Mouse (Mus musculus) stomach, embryonic 15.5 days (tissue): ENCODE data around the gene Tle2. TPM values are rescaled to one million over a fixed set of nuclear protein-coding genes. Genes with fewer than 3 reads are reported as not detected.
A peak's percentile ranks its signal among the peaks of the same experiment; 100 is the strongest.

Experiments
- ATAC-seq: fragments of 200-750 bp; cut with Nextera tagmentation; 2 replicates; pipeline ENCODE4 v1.8.0; 2017; ENCODE audit warnings: low read depth, moderate number of reproducible peaks, moderate TSS enrichment; ENCODE audit not compliant: insufficient read depth, low FRiP score
- H3K27ac ChIP-seq: fragments of 300-500 bp; sonication (generic); 2 replicates; pipeline ENCODE4 v1.5.1; 2015; ENCODE audit warnings: mild to moderate bottlenecking, inconsistent platforms
- H3K27me3 ChIP-seq: fragments of 300-500 bp; sonication (generic); replicated peaks from 2 replicates; pipeline ENCODE4 v1.6.1; 2015; ENCODE audit warnings: inconsistent platforms
- H3K36me3 ChIP-seq: fragments of 300-500 bp; sonication (generic); 2 replicates; pipeline ENCODE4 v1.6.1; 2015; ENCODE audit warnings: inconsistent platforms
- H3K4me1 ChIP-seq: fragments of 300-500 bp; sonication (generic); 2 replicates; pipeline ENCODE4 v1.6.1; 2015; ENCODE audit warnings: inconsistent platforms
- H3K4me2 ChIP-seq: fragments of 300-500 bp; sonication (generic); 2 replicates; pipeline ENCODE4 v1.6.1; 2015; ENCODE audit warnings: mild to moderate bottlenecking, inconsistent platforms
- H3K4me3 ChIP-seq: fragments of 300-500 bp; sonication (generic); replicated peaks from 2 replicates; pipeline ENCODE4 v1.5.1; 2015; ENCODE audit warnings: inconsistent platforms
- H3K9ac ChIP-seq: fragments of 300-500 bp; sonication (generic); 2 replicates; pipeline ENCODE4 v1.6.1; 2015; ENCODE audit warnings: inconsistent platforms
- H3K9me3 ChIP-seq: fragments of 300-500 bp; sonication (generic); 2 replicates; pipeline ENCODE4 v1.6.1; 2016; ENCODE audit warnings: inconsistent platforms
- WGBS: fragments of 180-500 bp; shearing (Covaris S2); methylation state at CpG from one replicate; pipeline ENCODE4 v1.1.7; 2015; 5-methylcytosine and 5-hydroxymethylcytosine counted together
- polyA plus RNA-seq: library from polyadenylated mRNA; unstranded; fragments of >200 nt; fragmentation: Nextera tagmentation; extraction: Ambion mirVana; gene quantifications from 2 replicates; pipeline ENCODE4 v1.2.1, GENCODE M21; 2015

Tle2 gene
- polyA plus RNA-seq, 1 experiment from 2014 or later = 28.8 TPM

DNA sequence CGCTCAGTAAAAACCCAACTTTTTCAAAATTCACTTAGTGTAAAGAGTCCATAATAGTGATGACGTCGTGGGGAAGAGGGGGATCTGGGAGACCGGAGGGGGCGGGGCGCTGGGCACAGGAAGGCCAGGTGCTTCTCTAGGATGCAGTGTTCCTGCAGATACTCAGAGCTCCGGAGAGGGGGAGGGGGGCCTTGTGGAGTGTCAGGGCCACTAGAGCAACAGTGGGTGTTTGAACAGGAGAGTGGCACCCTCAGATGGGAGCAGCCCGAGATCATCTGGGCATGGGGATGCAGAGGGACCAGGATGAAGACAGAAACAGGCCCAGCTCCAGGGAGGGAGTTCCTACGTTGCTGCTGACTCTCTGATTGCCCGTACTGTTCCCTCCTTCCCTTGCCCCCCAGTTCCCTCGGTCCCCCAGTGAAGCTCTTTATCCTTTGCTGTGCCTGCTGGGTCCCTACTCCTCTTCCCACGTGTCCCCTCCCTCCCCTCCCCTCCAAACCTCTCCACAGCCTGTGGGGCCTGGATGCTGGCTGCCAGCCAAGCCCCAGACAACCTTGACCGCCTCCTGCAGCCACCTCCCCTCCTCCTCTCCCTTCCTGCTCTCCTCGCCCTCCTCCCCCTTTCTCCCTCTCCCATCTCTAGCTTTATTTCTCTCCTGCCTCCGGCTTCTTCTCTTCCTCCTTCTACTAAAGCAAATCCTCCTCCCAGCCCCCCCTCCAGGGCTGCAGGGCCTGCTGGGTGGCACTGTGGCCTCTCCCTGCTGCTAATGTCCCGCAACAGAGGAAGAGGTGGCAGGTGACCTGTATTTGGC lies 5.8 kb upstream of the Tle2 start:
- Histone ChIP-seq H3K27me3 (no peaks in the 10 kb centered on the region), H3K4me1 (peaks cover 64% of the 10 kb centered on the region), H3K4me3 (no peak overlapping the region), H3K9ac (no peak overlapping the region), H3K27ac (peak overlapping the region; percentile 91), H3K9me3 (no peaks in the 10 kb centered on the region), H3K36me3 (peaks cover 22% of the 10 kb centered on the region), H3K4me2 (peak overlapping the region; percentile 42)
- peak; percentile 9; the same call in 1 of the 2 replicates for ATAC-seq
- 13% methylated on average over 16 of the region's 16 CpGs for WGBS

DNA sequence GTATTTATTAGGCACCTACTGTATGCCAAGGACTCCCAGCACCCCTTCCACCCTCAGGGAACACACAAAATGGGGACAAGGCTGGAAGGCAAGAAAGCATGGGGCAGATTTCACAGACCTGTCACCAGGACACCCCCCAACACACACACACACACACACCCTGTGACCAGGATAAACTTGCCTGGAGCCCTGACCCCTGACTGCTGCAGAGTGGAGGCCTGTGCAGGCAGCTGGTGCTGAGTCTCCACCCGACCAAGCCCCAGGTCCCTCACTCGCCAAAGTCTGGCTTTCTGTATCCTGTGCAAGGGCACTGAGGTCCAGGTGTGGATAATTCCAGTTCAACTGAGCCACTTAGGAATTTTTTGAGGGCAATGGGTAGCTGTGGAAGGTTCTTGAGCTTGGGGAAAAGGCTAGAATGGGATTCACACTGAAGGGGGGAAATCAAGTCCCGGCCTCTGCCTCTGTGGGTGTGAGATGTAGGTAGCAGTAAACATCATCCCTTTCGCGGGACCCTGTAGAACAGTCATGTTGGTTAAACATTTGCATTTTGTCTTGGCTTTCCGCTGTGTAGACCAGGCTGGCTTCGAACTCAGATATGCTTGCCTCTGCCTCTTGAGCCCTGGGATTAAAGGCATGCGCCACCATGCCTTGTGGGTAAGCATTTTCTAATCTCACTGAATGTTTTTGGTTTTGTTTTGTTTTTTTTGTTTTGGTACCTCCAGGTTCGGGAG lies 4.7 kb upstream of the Tle2 start:
- Histone ChIP-seq H3K27ac (peak overlapping the region; percentile 91), H3K4me1 (peaks cover 58% of the 10 kb centered on the region), H3K4me2 (peak overlapping the region; percentile 86; the same call in 1 of the 2 replicates), H3K36me3 (peaks cover 20% of the 10 kb centered on the region), H3K27me3 (no peaks in the 10 kb centered on the region), H3K9me3 (no peaks in the 10 kb centered on the region), H3K9ac (no peak overlapping the region), H3K4me3 (no peak overlapping the region; the same call in 1 of the 2 replicates)
- WGBS = 62% methylated on average over 9 of the region's 9 CpGs
- no peak for ATAC-seq

- Histone ChIP-seq H3K27ac (peak overlapping the region; percentile 91), H3K4me3 (peak overlapping the region; percentile 49), H3K27me3 (no peaks in the 10 kb centered on the region), H3K9ac (no peak overlapping the region), H3K4me1 (peaks cover 57% of the 10 kb centered on the region), H3K36me3 (peaks cover 15% of the 10 kb centered on the region), H3K9me3 (no peaks in the 10 kb centered on the region), H3K4me2 (peak overlapping the region; percentile 86)
- WGBS = 4% methylated on average over 11 of the region's 11 CpGs
- ATAC-seq = no peak
Measured at GRCm38 (mm10) chr10:81570238-81570800, 4.0 kb upstream of the Tle2 start.

- ATAC-seq = peak; percentile 42; the same call in 1 of the 2 replicates
- H3K9ac ChIP-seq = peak overlapping the region; percentile 22; the same call in 1 of the 2 replicates
- peak overlapping the region; percentile 49 for H3K4me3 ChIP-seq
- WGBS = under 1% methylated on average over 32 of the region's 34 CpGs
- no peaks in the 10 kb centered on the region for H3K27me3 ChIP-seq
- H3K4me2 ChIP-seq = peak overlapping the region; percentile 86
- peak overlapping the region; percentile 91 for H3K27ac ChIP-seq
- peaks cover 8% of the 10 kb centered on the region for H3K36me3 ChIP-seq
- H3K9me3 ChIP-seq = no peaks in the 10 kb centered on the region
- peaks cover 62% of the 10 kb centered on the region for H3K4me1 ChIP-seq
Measured at GRCm38 (mm10) chr10:81570831-81571500, 3.4 kb upstream of the Tle2 start.

DNA sequence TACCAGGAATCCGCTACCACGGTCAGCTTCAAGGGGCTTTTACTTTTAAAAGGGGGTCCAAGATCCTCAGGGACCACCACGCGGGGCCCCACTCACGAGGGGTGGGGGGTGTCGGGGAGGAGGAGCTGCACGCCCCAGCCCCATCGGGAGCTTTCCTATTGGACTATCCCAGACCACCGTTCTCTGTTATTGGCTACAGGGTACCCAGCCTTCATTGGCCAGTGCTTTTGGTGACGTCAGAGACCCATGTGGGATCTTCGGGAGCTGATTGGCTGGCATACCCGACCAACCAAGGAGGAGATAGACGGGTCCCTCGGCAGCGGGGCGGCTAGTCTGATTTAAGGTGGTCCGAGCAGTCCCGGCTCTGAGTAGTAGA lies 2.9 kb upstream of the Tle2 start:
- peak; percentile 91 for ATAC-seq
- peak overlapping the region; percentile 86 for H3K4me2 ChIP-seq
- H3K27me3 ChIP-seq = no peaks in the 10 kb centered on the region
- no peaks in the 10 kb centered on the region for H3K9me3 ChIP-seq
- peak overlapping the region; percentile 91 for H3K27ac ChIP-seq
- peak overlapping the region; percentile 22; the same call in 1 of the 2 replicates for H3K9ac ChIP-seq
- H3K4me1 ChIP-seq = peaks cover 62% of the 10 kb centered on the region
- H3K36me3 ChIP-seq = peaks cover 5% of the 10 kb centered on the region
- WGBS = under 1% methylated on average over 18 of the region's 18 CpGs
- peak overlapping the region; percentile 49 for H3K4me3 ChIP-seq

GRCm38 (mm10) chr10:81572133-81572671 lies 2.2 kb upstream of the Tle2 start:
- 9% methylated on average over 9 of the region's 9 CpGs for WGBS
- ATAC-seq = peak; percentile 3; the same call in 1 of the 2 replicates
- H3K9me3 ChIP-seq = no peaks in the 10 kb centered on the region
- peak overlapping the region; percentile 9; the same call in 1 of the 2 replicates for H3K9ac ChIP-seq
- H3K4me3 ChIP-seq = peak overlapping the region; percentile 49
- H3K27ac ChIP-seq = peak overlapping the region; percentile 87
- H3K36me3 ChIP-seq = no peaks in the 10 kb centered on the region
- no peaks in the 10 kb centered on the region for H3K27me3 ChIP-seq
- peaks cover 62% of the 10 kb centered on the region for H3K4me1 ChIP-seq
- H3K4me2 ChIP-seq = peak overlapping the region; percentile 59

- H3K4me1 ChIP-seq = peaks cover 61% of the 10 kb centered on the region
- H3K27ac ChIP-seq = peak overlapping the region; percentile 87; the same call in 1 of the 2 replicates
- no peak for ATAC-seq
- 0 out of 2 replicates have a peak overlapping the region, but pooled peaks have one; percentile 1 for H3K4me3 ChIP-seq
- WGBS = 18% methylated on average over 9 of the region's 9 CpGs
- H3K27me3 ChIP-seq = no peaks in the 10 kb centered on the region
- H3K36me3 ChIP-seq = no peaks in the 10 kb centered on the region
- peak overlapping the region; percentile 59 for H3K4me2 ChIP-seq
- no peak overlapping the region for H3K9ac ChIP-seq
- no peaks in the 10 kb centered on the region for H3K9me3 ChIP-seq
Measured at GRCm38 (mm10) chr10:81572975-81573374, 1.4 kb upstream of the Tle2 start.

- Histone ChIP-seq H3K4me2 (peak overlapping the region; percentile 78), H3K9ac (peak overlapping the region; percentile 37), H3K4me1 (peaks cover 41% of the 10 kb centered on the region), H3K36me3 (peaks cover 5% of the 10 kb centered on the region; the same call in 1 of the 2 replicates), H3K27me3 (0 out of 2 replicates have a peak, but pooled peaks cover 2% of the 10 kb centered on the region), H3K4me3 (peak overlapping the region; percentile 52), H3K9me3 (no peaks in the 10 kb centered on the region), H3K27ac (no peak overlapping the region)
- under 1% methylated on average over 30 of the region's 30 CpGs for WGBS
- 0 out of 2 replicates have a peak, but pooled peaks have one; percentile 3 for ATAC-seq
Measured at GRCm38 (mm10) chr10:81575208-81575631, 859 bp downstream of the Tle2 start.

DNA sequence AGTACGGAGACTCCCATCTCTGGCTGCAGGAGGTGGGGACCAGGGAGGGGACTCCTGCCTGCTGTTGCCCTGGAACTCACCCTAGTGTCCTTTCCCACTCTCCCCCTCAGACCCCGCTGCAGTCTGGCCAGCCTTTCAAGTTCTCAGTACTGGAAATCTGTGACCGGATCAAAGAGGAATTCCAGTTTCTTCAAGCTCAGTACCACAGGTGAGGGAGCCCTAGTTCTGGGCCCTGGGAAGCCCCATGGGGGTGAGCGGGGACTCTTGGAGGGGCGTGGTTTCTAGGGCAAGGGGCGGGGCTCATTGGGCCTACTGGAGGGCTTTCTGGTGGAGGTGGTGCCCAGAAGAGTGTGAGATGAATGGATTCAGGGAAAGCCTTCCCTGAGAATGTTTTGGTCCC lies 1.3 kb downstream of the Tle2 start:
- ATAC-seq = no peak
- WGBS = 2% methylated on average over 6 of the region's 6 CpGs
- peaks cover 36% of the 10 kb centered on the region for H3K4me1 ChIP-seq
- no peak overlapping the region for H3K27ac ChIP-seq
- H3K36me3 ChIP-seq = peaks cover 5% of the 10 kb centered on the region; the same call in 1 of the 2 replicates
- H3K4me2 ChIP-seq = peak overlapping the region; percentile 78
- H3K4me3 ChIP-seq = peak overlapping the region; percentile 52
- H3K9ac ChIP-seq = peak overlapping the region; percentile 37
- H3K27me3 ChIP-seq = 0 out of 2 replicates have a peak, but pooled peaks cover 2% of the 10 kb centered on the region
- H3K9me3 ChIP-seq = no peaks in the 10 kb centered on the region

- H3K9me3 ChIP-seq = no peaks in the 10 kb centered on the region
- H3K36me3 ChIP-seq = peaks cover 5% of the 10 kb centered on the region; the same call in 1 of the 2 replicates
- 0 out of 2 replicates have a peak, but pooled peaks cover 2% of the 10 kb centered on the region for H3K27me3 ChIP-seq
- H3K27ac ChIP-seq = no peak overlapping the region
- 74% methylated on average over 4 of the region's 4 CpGs for WGBS
- no peak overlapping the region for H3K9ac ChIP-seq
- H3K4me1 ChIP-seq = peaks cover 9% of the 10 kb centered on the region; the same call in 1 of the 2 replicates
- H3K4me3 ChIP-seq = no peak overlapping the region
- ATAC-seq = no peak
- 0 out of 2 replicates have a peak overlapping the region, but pooled peaks have one; percentile 11 for H3K4me2 ChIP-seq
Measured at GRCm38 (mm10) chr10:81579967-81580366, 5.6 kb downstream of the Tle2 start.
